Mouse (Mus musculus) left cerebral cortex, adult 18-20 months (tissue): ENCODE data around the gene Plekhf1. TPM values are rescaled to one million over a fixed set of nuclear protein-coding genes. Genes with fewer than 3 reads are reported as not detected.

Experiments used
- DNase-seq, 2 experiments: peaks; one replicate each; pipeline ENCODE4 v3.0.0; 2021 to 2022; ENCODE audit warnings: low spot score in 2 of 2, mixed read lengths in 1 of 2
- long read RNA-seq, 2 experiments: library from polyadenylated mRNA; stranded (forward); transcript quantifications; one replicate each; pipeline ENCODE4 v2.0.0; 2021
- total RNA-seq, 2 experiments: library from RNA; stranded (reverse); gene quantifications; 2 replicates each; pipeline ENCODE4 v1.2.3; 2021

The Plekhf1 gene
- total RNA-seq = 1 to 10 TPM; 1.5 to 1.7 TPM
- long read RNA-seq, experiment 1, full-length matches to known transcripts = 7 of 9 reads
- long read RNA-seq, experiment 1, partial matches to known transcripts = 0 of 9 reads
- long read RNA-seq, experiment 1, other reads (novel, unspliced or antisense) = 2 of 9 reads
- long read RNA-seq, experiment 2, full-length matches to known transcripts = 4 of 6 reads
- long read RNA-seq, experiment 2, partial matches to known transcripts = 0 of 6 reads
- long read RNA-seq, experiment 2, other reads (novel, unspliced or antisense) = 2 of 6 reads

DNA sequence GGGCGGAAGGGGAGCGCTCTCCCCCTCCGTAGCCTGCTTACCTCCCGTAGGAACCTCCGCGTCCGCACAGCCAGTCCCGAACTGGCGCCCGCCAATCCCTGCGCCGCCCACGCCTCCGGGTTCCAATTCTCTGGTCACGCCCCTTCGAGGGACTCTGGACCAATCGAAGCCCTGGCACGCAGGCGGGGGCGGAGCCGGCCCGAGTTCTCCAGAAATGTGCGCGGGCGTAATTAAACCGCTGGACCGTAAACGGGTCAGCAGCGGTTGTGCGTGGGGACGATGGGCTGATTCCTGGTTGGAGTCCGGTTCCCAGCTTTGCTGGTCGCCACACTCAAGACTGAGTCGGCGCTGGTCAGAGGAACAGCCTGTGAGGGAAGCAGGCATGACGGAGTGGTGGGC, at the start of gene Plekhf1:
Gene Plekhf1 (minus strand): TSS at position 117 of the 399 bp plus-strand sequence.
- peak; percentile 77 to 81 for DNase-seq

DNA sequence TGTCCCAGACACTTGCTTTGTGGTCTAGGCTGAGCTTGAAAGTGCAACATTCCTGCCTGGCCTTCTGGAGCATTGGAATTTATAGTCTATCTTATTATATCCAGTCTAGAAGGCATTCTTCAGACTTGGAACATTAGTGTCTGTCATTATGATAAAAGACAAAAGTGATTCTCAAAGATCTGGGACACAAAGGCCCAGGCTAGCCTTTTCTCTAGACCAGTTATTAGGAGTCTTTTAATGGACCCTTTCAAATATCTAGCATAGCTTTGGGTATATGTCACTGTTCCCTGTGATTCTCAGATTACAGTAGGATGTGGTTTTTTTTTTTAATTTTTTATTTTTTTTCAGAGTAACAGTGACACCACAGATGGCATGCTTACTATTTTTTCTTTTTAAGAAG, 44.7 kb upstream of the Plekhf1 start:
- no peak for DNase-seq

DNA sequence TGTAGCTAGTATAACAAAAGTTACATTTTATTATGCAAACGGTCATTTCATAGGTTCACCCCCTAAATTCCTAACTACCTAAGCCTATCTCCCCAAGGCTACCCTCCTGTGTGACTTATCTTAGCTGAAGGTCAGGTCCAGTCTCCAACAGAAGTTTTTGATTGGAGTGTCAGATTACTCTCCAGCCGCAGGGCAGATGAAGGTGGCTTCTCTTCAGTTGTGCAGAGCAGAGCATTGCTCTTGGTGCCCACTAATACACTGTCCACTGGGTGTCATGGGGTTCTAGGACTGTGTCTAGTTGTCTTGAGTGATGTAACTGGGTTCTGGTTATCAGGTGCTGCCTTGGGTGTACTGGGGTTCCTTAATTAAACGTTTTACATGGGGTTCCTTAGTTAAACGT, 44.0 kb upstream of the Plekhf1 start:
- no peak for DNase-seq

DNA sequence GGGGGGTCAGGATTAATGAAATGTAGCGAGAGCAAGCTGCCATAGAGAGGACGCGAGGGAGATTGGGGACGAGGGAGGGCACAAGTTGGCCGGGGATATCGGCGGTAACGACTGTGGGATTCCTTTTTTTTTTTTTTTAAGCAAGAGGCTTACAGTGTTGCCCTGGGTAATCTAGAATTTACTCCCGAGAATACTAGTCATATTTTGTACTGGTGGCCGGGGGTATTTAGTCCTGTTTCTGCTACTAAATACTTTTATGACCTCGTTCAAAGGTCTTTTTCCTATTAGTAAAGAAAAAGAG, 43.6 kb upstream of the Plekhf1 start:
- DNase-seq = no peak

DNA sequence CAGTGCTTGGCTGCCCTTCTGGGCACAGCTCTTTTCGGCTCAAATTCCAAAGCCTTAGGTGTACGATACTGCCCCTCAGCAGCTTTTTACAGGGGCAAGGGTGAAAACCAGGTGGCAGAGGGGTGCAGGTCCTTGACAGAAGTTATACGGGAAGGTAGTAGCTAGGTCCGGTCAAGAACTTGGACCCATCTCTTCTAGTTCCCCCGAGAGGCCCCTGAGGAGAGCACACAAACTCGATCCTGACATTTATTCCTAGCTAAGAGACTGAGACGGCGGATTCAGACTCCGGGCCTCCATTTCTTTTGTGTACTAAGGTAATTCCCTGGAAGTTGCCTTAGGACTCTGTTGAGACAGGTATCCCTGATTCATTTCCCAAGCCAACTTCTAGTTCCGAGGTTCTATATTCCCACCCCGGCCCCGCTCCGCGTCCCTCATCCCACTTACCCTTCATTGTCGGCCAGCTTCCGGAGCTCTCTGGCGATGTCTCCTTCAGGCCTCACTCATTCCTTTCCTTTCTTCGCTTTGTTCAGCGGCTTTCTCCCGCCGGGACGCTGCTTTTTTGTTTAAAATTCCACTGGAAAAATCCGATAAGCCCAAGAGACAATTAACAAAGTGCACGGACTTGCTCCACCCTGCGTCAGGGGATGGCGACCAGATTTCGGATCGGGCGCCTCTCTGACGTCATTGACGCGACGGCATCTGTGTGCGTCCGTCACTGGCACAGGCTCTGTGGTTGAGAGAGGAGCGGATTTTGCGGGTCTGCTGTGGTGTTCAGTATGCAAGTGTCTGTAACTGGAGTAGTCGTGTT, 43.1 kb upstream of the Plekhf1 start, which contains the start of gene Pop4:
Gene Pop4 (minus strand): TSS at position 721 of the 808 bp plus-strand sequence.
- peak; percentile 94 to 97 for DNase-seq

DNA sequence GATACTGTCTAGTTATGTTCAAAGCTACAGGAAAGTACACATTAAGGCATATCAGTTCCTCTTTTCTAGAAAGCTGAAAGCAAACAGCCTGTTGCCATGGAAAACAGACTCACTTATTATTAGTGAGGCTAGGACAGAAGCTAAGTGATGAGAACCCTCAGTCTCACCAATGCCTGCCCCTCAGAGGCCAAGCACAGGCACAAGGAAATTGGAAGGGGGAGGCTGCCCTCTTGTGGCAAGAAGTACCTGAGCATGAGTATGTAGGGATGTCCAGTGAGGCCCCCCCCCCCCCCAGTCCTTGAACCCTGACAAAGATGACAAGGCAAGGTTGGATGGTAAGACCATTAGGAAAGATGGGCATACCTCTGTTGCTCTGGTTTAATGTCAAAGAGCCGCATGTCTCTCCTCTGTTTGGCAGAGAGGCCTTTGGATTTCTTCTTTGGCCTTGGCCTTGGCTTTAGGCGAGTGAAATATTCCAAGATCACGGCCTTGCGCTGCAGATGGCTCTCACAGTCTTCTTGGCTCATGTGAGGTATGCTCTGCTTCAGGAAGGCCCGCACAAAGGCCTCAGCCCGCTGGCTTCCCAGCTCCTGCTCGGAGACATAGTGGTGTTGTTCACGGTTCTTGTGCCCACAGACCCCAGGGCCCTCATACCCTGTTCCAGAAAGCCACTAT, 39.3 kb upstream of the Plekhf1 start:
- peak; percentile 34 to 50 for DNase-seq

DNA sequence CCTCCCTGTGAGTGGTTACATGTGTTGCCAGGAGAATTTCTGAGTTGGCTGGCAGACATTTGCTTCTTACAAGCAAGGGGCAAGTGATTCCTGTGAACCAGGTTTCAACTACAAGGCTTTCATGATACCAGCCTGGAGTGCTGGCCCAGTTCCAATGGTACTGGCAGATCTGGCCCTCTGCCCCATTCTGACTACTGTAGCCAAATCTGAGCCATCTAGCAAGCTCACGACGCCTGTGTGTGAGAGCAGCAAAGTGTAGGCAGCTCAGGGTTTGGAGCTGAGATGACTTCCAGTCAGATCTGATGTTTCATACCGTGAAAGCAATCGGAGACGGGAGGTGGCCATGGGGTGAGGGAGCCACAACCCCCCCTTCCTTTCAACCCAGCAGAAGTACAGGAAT, 34.6 kb upstream of the Plekhf1 start:
- DNase-seq = peak; percentile 17 to 25

DNA sequence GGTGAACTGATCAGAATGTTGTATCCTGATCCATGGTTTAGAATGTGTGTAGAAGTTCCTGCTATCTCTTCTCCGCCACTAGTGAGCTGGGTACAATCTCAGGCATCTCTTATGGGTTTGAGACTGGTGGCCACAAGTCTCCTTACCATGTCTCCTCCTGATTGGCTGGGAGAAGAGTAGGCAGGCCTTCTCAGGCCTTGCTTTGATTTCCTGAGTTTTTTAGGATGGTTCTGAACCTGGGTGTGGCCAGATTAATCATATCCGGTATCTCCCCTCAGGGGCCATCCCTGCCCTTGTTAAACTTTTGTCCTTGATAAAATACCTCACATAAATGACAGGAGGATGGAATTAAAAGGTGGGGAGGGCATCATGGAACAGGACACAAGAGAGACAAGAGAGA, 31.8 kb upstream of the Plekhf1 start:
- DNase-seq = no peak

DNA sequence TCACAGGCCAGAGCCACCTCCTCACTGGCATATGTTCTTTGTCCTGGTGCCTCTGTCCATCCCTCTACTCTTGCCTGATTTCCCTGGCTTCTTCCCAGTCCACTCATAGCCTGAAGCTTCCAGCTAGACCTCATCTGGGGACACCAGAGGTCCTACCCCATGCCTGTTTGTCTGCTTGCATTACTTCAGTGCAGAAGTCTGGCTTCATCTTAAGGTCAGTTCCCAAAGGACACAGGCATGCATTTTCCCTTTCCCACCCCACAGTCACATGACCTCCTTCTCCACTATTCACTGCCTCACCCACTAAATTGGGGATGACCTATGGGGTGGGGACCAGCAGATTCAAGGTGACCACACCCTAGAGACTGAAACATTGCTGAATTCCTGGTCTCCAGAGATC, 25.6 kb upstream of the Plekhf1 start:
- DNase-seq = no peak

DNA sequence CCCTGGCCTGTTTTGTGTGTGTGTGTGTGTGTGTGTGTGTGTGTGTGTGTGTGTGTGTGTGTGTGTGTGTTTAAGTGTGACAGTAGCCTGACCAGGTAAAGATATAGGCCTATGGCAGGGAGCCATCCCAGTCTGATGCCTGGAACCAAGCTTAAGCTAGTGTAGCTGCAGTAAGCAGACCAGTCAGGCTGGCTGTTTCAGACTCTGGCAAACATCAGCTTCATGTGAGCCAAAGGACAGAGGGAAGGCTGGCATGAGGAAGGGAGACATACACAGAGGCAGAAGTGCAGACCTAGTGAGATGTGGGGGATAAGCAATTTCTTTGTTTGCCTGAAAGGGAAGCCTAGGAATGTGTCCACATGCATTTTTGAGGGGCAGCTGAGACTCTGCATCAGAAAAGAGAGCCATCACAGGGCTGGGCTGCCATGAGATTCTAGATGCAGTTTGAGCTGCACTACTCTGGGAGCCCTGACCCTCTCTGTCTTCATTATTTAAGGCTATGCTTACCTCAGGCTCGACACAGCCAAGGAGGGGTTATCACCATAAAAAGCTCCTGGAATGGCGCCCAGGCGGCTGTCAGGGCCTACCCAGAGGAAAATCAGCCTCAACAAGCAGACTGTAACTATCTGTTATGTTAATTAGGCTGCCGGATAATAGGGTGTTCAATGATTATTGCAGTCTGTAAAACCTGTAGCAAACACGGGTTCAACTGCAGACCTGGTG, 23.8 kb upstream of the Plekhf1 start:
- no peak for DNase-seq

DNA sequence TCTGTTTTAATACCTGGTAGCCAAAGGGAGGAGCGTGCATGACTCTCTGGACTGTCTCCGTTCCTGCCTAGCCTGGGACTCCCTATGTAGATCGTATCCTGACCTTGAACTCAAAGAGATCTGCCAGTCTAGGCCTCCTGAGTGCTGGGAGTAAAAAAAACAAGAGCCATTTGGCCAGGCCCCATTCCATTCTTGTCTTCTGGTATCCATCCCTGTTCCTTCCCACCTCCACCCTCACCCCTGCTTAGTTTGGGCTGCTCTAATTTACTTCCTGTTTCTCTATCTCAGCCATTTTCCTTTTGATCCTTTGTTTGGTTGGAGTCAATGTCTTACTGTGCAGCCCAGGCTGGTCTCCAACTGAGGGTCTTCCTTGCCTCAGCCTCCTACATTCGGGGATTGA, 14.6 kb upstream of the Plekhf1 start:
- DNase-seq = no peak

DNA sequence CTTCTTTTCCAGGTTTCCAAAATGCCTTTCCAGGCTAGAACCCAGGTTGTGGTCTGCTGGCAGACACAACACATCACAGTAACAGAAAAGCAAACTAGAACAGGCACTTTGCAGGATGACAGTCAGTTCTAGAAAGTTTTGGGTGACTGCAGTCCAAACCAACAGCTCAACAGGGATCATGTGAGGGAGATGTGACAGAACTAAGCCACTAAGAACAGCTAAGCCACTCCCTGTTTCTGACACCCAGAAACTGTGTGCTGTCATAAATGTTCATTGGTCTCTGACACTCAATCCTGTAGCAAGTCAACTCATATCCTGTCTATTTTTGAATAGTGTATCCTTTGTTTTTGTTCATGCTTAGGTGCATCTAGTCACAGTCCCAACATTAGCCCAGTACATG, 9.3 kb upstream of the Plekhf1 start:
- no peak for DNase-seq

DNA sequence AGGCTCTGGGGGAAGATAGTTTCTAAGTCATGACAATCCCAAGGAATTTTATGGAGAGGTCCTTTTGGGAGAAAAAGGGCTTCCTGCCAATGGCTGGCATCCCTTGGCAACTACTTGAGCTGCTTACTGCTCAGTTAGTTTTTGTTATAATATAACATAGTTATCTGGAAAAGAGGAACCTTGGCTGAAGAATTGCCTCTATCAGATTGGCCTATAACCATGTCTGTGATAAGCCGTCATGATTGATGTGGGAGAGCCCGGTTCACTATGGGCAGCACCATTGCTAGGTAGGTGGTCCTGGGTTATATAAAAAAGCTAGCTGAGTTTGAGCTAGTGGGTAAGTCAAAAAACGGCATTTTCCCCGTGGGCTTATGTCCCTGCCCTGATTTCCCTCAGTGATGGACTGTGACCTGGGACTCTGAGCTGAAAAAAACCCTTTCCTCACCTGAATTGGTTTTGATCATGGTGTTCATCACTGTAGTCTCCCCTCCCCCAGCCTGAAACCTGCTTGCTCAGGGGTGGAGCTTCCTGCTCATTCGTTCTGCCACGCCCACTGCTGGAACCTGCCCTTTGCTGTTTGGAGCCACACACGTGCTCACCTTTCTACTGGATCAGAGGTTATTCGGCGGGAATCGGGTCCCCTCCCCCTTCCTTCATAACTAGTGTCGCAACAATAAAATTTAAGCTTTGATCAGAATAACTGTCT, 8.7 kb upstream of the Plekhf1 start:
- DNase-seq = no peak

DNA sequence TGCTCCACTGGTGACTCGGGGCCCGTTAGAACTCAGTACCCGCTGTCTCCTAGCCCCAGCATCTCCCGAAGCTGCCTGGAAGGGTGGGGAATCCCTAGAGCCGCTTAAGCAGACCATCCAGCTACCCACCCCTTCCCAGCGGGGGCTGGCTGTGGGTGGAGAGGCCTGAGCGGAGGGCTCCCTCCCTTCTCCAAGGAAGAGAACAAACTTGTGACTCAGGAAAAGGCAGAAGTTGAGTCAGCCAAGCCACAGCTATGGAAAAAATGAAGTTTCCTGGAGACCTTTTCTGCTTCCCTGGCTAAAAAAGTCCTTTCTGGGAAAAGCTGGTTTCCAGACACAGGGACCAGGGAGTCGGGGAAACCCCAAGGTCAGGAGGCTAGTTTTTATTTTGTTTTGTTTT, 2.5 kb upstream of the Plekhf1 start:
- peak; percentile 6 to 21 for DNase-seq

DNA sequence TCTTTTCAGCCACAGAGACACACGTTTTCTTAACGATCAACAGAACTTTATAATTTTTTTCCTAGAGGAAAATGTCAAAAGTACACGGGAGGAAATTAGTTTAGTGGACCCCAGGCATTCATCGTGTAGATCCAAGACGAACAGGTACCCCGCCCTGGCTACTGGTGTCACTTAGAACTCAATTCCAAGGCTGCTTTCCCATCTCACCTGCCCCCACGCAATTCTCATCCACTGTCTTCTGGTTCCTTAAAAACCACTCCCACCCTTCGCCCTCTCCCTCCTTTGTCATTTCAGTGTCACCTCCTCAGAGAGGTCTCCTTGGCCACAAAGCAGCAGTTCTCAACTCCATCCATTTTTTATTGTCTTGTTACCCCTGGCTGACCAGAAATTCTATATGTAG, 513 bp upstream of the Plekhf1 start:
- no peak for DNase-seq

DNA sequence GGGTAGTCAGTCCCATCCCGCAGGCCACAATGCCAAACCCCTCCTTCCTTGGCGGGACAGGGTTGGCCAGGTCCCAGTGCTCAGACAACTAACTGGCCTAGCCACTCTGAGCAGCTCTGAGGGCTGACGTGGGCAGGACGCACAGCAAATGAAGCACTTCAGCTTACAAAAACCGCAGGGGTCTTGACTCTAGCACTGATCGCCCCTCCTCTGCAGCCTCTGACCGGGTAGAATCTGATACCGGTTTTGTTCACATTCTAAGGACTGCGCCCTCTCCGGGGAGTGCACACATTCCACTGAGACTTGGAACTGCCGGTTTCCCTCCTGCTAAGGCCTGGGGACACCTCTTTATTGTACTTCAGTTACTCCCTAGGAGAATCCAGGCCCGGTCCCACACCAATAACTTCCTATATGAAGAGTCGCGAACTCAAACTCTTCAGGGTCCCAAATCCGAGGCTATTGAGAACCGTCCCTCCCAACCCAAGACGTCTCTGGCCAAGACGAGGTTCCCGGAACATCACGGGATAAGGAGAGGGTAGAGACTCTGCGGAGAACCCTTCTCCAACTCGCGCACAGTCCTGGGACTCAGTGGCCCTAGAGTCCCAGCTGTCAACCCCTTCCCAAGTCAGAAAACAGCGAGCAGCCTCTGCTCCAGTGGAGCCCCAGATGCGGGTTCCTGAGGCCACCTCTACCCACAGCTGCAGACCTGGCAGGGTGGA, 476 bp downstream of the Plekhf1 start:
- peak; percentile 26 to 33 for DNase-seq

DNA sequence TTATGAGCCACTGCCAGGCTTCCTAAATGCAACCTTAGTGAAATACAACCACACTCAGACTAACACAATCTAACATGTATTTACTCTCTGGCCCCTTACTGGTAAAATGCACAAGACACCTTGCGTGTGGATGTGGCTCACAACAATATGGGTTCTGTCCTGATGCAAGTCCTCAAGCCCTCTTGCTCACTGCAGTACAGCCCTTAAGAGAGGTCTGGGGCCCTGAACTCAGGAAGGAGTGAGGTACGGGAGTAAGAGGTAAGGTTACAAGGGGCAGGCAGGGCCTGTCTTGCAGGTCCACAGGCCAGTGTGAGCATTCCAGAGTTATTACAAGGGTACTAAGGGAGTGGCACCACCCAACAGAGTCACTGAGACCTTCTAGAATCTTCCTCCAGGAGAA, 1.6 kb downstream of the Plekhf1 start:
- DNase-seq = no peak

DNA sequence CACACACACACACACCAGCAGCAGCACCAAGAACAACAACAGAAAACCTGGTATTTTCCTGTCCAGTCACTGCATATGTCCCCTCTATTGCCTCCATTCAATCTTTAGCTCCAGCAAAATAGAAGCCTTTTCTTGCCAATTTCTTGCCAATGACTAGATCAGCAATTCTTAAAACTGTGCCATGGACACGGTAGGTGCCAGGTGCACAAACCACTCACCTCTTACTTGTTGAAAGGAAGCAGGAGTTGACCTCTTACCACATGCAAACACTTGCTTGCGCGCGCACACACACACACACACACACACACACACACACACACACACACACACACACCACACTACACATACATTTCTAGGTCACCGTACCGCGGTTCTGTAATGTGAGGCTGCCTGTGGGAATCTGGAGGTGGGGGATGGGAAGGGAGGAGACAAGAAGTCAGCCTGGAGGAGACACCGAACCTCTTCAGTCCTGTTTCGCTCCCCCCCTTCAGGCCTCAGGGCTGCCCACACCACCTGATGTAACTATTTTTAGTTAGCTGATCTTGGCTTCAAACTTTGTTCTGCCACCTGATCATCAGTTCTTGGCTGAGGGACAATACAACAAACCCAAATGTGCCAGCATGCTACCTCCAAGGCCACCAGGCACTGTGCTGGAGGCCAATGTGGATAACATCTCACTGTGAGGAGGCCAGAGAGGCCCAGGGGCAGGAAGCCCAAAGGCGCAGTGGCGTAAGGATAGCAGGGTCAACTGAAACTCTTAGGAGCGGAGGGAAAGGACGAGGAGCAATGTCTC, 3.0 kb downstream of the Plekhf1 start:
- no peak for DNase-seq

DNA sequence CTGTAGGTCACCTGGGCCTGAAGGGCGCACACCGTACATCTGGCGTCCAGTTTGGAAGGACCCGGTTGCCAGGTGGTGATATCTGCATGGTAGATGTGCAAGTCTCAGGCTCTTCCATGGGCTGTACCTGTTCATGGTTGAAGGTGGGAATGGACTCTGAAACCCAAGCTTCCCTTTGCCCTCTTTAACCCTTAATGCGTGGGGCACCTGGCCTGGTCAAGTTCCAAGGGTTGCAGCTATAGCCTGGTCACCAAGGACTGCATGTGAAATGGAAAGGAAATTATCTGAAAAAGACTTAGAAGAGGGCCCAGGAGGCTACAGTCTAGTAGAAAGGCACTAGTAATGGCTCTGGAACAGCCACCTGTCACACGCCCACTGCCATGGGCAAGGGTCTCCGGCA, 7.0 kb downstream of the Plekhf1 start:
- no peak for DNase-seq

DNA sequence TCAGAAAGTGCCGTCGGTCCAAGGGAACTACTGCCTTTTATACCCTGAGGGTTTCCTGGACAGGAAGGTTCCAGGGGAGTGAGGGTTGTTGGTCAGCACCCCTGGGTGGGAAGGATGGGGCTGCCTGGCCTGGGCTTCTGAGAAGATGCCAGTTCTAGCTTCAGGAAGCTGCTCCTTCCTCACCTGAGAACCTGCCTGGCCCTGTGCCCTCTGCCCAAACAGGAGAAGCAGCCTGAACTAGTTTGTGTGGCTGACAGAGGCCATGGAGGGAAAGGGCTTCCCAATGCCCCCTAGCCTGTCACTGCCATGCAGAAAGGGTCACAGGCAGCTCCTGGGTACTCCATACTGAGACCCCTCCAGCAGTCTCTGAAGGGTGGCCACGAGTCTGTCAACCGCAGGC, 8.3 kb downstream of the Plekhf1 start:
- no peak for DNase-seq
